Mouse (Mus musculus): ENCODE measurements around the gene Tmem138. TPM values are rescaled to one million over a fixed set of nuclear protein-coding genes. Genes with fewer than 3 reads are reported as not detected.

Tmem138 gene
- polyA plus RNA-seq (2014; fragmentation: Nextera tagmentation; extraction: Ambion mirVana), result 60.6 and 67.3 TPM in 2 replicates

- WGBS, result under 1% methylated on average over 44 of the region's 44 CpGs
- Histone ChIP-seq H3K4me1 (ENCODE audit: control insufficient read depth, insufficient read depth, low read length) (peaks cover 5% of the 10 kb centered on the region; the same call in 1 of the 2 replicates), H3K36me3 (ENCODE audit: control insufficient read depth, insufficient read depth, low read length) (peaks cover 10% of the 10 kb centered on the region; the same call in 1 of the 2 replicates), H3K27me3 (ENCODE audit: control insufficient read depth, insufficient read depth, low read length) (no peaks in the 10 kb centered on the region), H3K4me2 (peak within 1 kb of the TSS; percentile 77), H3K4me3 (ENCODE audit: low read depth, low read length) (peak within 1 kb of the TSS; percentile 70), H3K27ac (ENCODE audit: low read depth, low read length) (peak within 1 kb of the TSS; percentile 70), H3K9ac (ENCODE audit: low read length) (peak within 1 kb of the TSS; percentile 83), H3K9me3 (ENCODE audit: control insufficient read depth, low read length) (no peaks in the 10 kb centered on the region)
- DNase-seq (ENCODE audit: low spot score, missing footprints) (peak; percentile 99), ATAC-seq (ENCODE audit: low FRiP score) (peak; percentile 96)
Observed at GRCm38 (mm10) chr19:10576690-10577561, at the start of gene Tmem138, which contains the start of gene Cyb561a3. Gene Tmem138, minus strand, starts transcription at chr19:10577362. Gene Cyb561a3, plus strand, starts transcription at chr19:10577172.

- Histone ChIP-seq H3K9me3 (ENCODE audit: control insufficient read depth, low read length) (no peaks in the 10 kb centered on the region), H3K27ac (ENCODE audit: low read depth, low read length) (no peak overlapping the region), H3K27me3 (ENCODE audit: control insufficient read depth, insufficient read depth, low read length) (no peaks in the 10 kb centered on the region), H3K4me1 (ENCODE audit: control insufficient read depth, insufficient read depth, low read length) (peaks cover 12% of the 10 kb centered on the region), H3K4me2 (no peak overlapping the region), H3K36me3 (ENCODE audit: control insufficient read depth, insufficient read depth, low read length) (peaks cover 34% of the 10 kb centered on the region), H3K9ac (ENCODE audit: low read length) (no peak overlapping the region), H3K4me3 (ENCODE audit: low read depth, low read length) (no peak overlapping the region)
- no peak for ATAC-seq (ENCODE audit: low FRiP score)
- DNase-seq (ENCODE audit: low spot score, missing footprints), result no peak
- 91% methylated on average over 5 of the region's 5 CpGs for WGBS
Observed at GRCm38 (mm10) chr19:10608573-10609240, 31.5 kb upstream of the Tmem138 start.

GRCm38 (mm10) chr19:10605901-10606622 is 28.9 kb upstream of the Tmem138 start:
- peaks cover 16% of the 10 kb centered on the region for H3K4me1 ChIP-seq (ENCODE audit: control insufficient read depth, insufficient read depth, low read length)

GRCm38 (mm10) chr19:10605293-10605900 is 28.2 kb upstream of the Tmem138 start, which contains the start of the genes Ddb1 and Tkfc:
Gene Ddb1, plus strand, starts transcription at chr19:10605327.
Gene Tkfc, minus strand, starts transcription at chr19:10605654.
- ATAC-seq (ENCODE audit: low FRiP score), result peak; percentile 97
- no peaks in the 10 kb centered on the region for H3K9me3 ChIP-seq (ENCODE audit: control insufficient read depth, low read length)
- no peaks in the 10 kb centered on the region for H3K27me3 ChIP-seq (ENCODE audit: control insufficient read depth, insufficient read depth, low read length)
- peak within 1 kb of the TSS; percentile 71 for H3K4me2 ChIP-seq
- H3K4me3 ChIP-seq (ENCODE audit: low read depth, low read length), result peak within 1 kb of the TSS; percentile 98
- peak; percentile 100 for DNase-seq (ENCODE audit: low spot score, missing footprints)
- H3K36me3 ChIP-seq (ENCODE audit: control insufficient read depth, insufficient read depth, low read length), result peaks cover 12% of the 10 kb centered on the region; the same call in 1 of the 2 replicates
- H3K4me1 ChIP-seq (ENCODE audit: control insufficient read depth, insufficient read depth, low read length), result peaks cover 16% of the 10 kb centered on the region
- H3K9ac ChIP-seq (ENCODE audit: low read length), result peak within 1 kb of the TSS; percentile 93
- WGBS, result under 1% methylated on average over 48 of the region's 49 CpGs
- peak within 1 kb of the TSS; percentile 83 for H3K27ac ChIP-seq (ENCODE audit: low read depth, low read length)

More at GRCm38 (mm10) chr19:10605901-10606622, 28.9 kb upstream of the Tmem138 start:
- Histone ChIP-seq H3K27ac (ENCODE audit: low read depth, low read length) (peak overlapping the region; percentile 74), H3K9ac (ENCODE audit: low read length) (peak overlapping the region; percentile 93), H3K27me3 (ENCODE audit: control insufficient read depth, insufficient read depth, low read length) (no peaks in the 10 kb centered on the region), H3K4me2 (peak overlapping the region; percentile 71), H3K4me3 (ENCODE audit: low read depth, low read length) (peak overlapping the region; percentile 98), H3K36me3 (ENCODE audit: control insufficient read depth, insufficient read depth, low read length) (peaks cover 17% of the 10 kb centered on the region; the same call in 1 of the 2 replicates), H3K9me3 (ENCODE audit: control insufficient read depth, low read length) (no peaks in the 10 kb centered on the region)
- DNase-seq (ENCODE audit: low spot score, missing footprints) (no peak), ATAC-seq (ENCODE audit: low FRiP score) (no peak)
- WGBS, result 8% methylated on average over 20 of the region's 20 CpGs

GRCm38 (mm10) chr19:10604534-10604933 is 27.4 kb upstream of the Tmem138 start:
- Histone ChIP-seq H3K9ac (ENCODE audit: low read length) (peak overlapping the region; percentile 93), H3K4me1 (ENCODE audit: control insufficient read depth, insufficient read depth, low read length) (peaks cover 16% of the 10 kb centered on the region), H3K9me3 (ENCODE audit: control insufficient read depth, low read length) (no peaks in the 10 kb centered on the region), H3K36me3 (ENCODE audit: control insufficient read depth, insufficient read depth, low read length) (peaks cover 13% of the 10 kb centered on the region), H3K27me3 (ENCODE audit: control insufficient read depth, insufficient read depth, low read length) (no peaks in the 10 kb centered on the region), H3K4me2 (peak overlapping the region; percentile 71), H3K4me3 (ENCODE audit: low read depth, low read length) (peak overlapping the region; percentile 98), H3K27ac (ENCODE audit: low read depth, low read length) (peak overlapping the region; percentile 83)
- ATAC-seq (ENCODE audit: low FRiP score), result no peak
- 62% methylated on average over 3 of the region's 3 CpGs for WGBS
- DNase-seq (ENCODE audit: low spot score, missing footprints), result no peak

GRCm38 (mm10) chr19:10603660-10604523 is 26.7 kb upstream of the Tmem138 start:
- ATAC-seq (ENCODE audit: low FRiP score) (no peak), DNase-seq (ENCODE audit: low spot score, missing footprints) (no peak)
- Histone ChIP-seq H3K4me1 (ENCODE audit: control insufficient read depth, insufficient read depth, low read length) (peaks cover 16% of the 10 kb centered on the region), H3K36me3 (ENCODE audit: control insufficient read depth, insufficient read depth, low read length) (peaks cover 13% of the 10 kb centered on the region), H3K27ac (ENCODE audit: low read depth, low read length) (no peak overlapping the region), H3K9ac (ENCODE audit: low read length) (no peak overlapping the region; the same call in 1 of the 2 replicates), H3K9me3 (ENCODE audit: control insufficient read depth, low read length) (no peaks in the 10 kb centered on the region), H3K27me3 (ENCODE audit: control insufficient read depth, insufficient read depth, low read length) (no peaks in the 10 kb centered on the region), H3K4me2 (no peak overlapping the region), H3K4me3 (ENCODE audit: low read depth, low read length) (no peak overlapping the region)
- 89% methylated on average over 18 of the region's 18 CpGs for WGBS

GRCm38 (mm10) chr19:10602787-10603186 is 25.6 kb upstream of the Tmem138 start:
- 3% methylated on average over 9 of the region's 9 CpGs for WGBS
- Histone ChIP-seq H3K36me3 (ENCODE audit: control insufficient read depth, insufficient read depth, low read length) (peaks cover 6% of the 10 kb centered on the region), H3K27me3 (ENCODE audit: control insufficient read depth, insufficient read depth, low read length) (no peaks in the 10 kb centered on the region), H3K9me3 (ENCODE audit: control insufficient read depth, low read length) (no peaks in the 10 kb centered on the region), H3K4me1 (ENCODE audit: control insufficient read depth, insufficient read depth, low read length) (peaks cover 16% of the 10 kb centered on the region), H3K4me2 (peak overlapping the region; percentile 53), H3K4me3 (ENCODE audit: low read depth, low read length) (peak overlapping the region; percentile 29), H3K27ac (ENCODE audit: low read depth, low read length) (peak overlapping the region; percentile 92), H3K9ac (ENCODE audit: low read length) (peak overlapping the region; percentile 87)
- ATAC-seq (ENCODE audit: low FRiP score) (peak; percentile 70), DNase-seq (ENCODE audit: low spot score, missing footprints) (peak; percentile 99)

Measured in midbrain, embryonic 11.5 days (tissue).